Comparison of ENCODE assay signal across 8 mouse cellular contexts in the genomic region with DNA sequence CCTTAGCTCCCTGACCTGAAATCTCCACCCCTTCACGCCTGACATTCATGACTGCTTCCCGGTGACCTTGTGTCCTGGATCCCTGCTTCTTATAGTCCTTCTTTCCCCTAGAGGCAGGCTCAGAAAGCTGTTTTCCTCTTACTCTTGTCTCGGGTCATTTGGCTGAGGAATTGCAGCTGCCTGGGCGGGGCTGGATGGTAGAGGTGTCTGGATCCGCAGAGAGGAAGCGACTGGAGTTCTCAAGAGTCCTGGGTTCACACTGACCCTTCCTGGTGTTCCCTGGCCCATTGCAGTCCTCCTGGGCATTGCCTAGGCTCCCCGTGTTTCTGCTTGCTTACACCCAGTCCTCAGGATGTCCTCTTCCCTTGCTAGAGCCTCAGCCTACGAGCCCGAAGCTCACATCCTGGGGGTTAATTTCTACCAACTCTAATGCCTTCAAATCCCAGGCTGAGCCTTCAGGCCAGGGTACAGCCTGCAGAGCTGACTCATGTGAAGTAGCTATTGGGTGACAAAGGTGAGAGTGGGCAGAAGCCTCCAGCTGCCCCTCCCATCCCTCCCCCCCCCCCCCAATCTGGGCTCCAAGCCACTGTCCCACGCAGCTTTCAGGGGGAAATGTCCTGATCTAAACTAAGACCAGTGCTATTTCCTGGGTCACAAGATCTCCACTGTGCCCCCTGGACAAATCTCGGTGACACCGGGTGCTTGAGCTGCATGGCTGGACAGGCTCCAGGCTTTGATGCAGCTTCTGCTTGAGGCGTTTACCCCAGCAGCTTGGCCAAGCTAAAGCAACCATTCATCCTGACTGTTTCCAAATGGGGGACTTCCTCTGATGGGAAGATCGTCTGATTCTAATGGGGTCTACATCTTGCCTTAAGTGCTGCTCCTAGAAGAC. TPM values are rescaled to one million over a fixed set of nuclear protein-coding genes. Genes with fewer than 3 reads are reported as not detected.
DNase-seq lines count a peak whose midpoint lies in the region; ATAC-seq and TF ChIP-seq lines count a peak whose summit lies in the region.

No protein-coding gene starts in this region.

- H3K27ac ChIP-seq in layer of hippocampus, adult 2 months, result peak overlapping the region; percentile 75
- peak overlapping the region; percentile 82 for H3K27ac ChIP-seq in brown adipose tissue, adult 24 weeks (replicated peaks; ENCODE audit: low read depth, low read length)
- H3K27ac ChIP-seq in heart, embryonic 12.5 days (ENCODE audit: poor library complexity, severe bottlenecking), result peak overlapping the region; percentile 31; the same call in 1 of the 2 replicates
- peak overlapping the region; percentile 96 for H3K27ac ChIP-seq in kidney, embryonic 16.5 days (ENCODE audit: low read length)
- H3K27ac ChIP-seq in midbrain, embryonic 10.5 days (replicated peaks), result peak overlapping the region; percentile 50; the same call in 1 of the 2 replicates

- no peaks in the 10 kb centered on the region for H3K27me3 ChIP-seq in heart, embryonic 12.5 days (replicated peaks)
- no peaks in the 10 kb centered on the region for H3K27me3 ChIP-seq in kidney, embryonic 16.5 days (ENCODE audit: insufficient read depth, low read length)
- peaks cover 13% of the 10 kb centered on the region for H3K27me3 ChIP-seq in midbrain, embryonic 10.5 days (ENCODE audit: low read depth, poor library complexity, severe bottlenecking)

- no peaks in the 10 kb centered on the region for H3K9me3 ChIP-seq in heart, embryonic 12.5 days (replicated peaks)
- no peaks in the 10 kb centered on the region for H3K9me3 ChIP-seq in kidney, embryonic 16.5 days (ENCODE audit: low read length)
- no peaks in the 10 kb centered on the region for H3K9me3 ChIP-seq in midbrain, embryonic 10.5 days (replicated peaks)

- peak overlapping the region; percentile 51 for H3K4me3 ChIP-seq in layer of hippocampus, adult 2 months
- H3K4me3 ChIP-seq in brown adipose tissue, adult 24 weeks (ENCODE audit: insufficient read depth, low read depth, low read length), result peak overlapping the region; percentile 54
- peak overlapping the region; percentile 47 for H3K4me3 ChIP-seq in heart, embryonic 12.5 days
- H3K4me3 ChIP-seq in kidney, embryonic 16.5 days (ENCODE audit: low read length), result peak overlapping the region; percentile 46
- H3K4me3 ChIP-seq in midbrain, embryonic 10.5 days, result peak overlapping the region; percentile 48

- no peak; the same call in 1 of the 2 replicates for TF ChIP-seq CTCF in layer of hippocampus, adult 2 months (conservative IDR thresholded peaks at IDR 0.05)

- H3K36me3 ChIP-seq in heart, embryonic 12.5 days, result no peaks in the 10 kb centered on the region
- H3K36me3 ChIP-seq in kidney, embryonic 16.5 days (ENCODE audit: insufficient read depth, low read length), result no peaks in the 10 kb centered on the region
- H3K36me3 ChIP-seq in midbrain, embryonic 10.5 days, result no peaks in the 10 kb centered on the region

- H3K4me1 ChIP-seq in brown adipose tissue, adult 24 weeks (ENCODE audit: control insufficient read depth, insufficient read depth, insufficient read length, low read length), result peaks cover 30% of the 10 kb centered on the region
- peaks cover 45% of the 10 kb centered on the region for H3K4me1 ChIP-seq in heart, embryonic 12.5 days (replicated peaks)
- peaks cover 61% of the 10 kb centered on the region for H3K4me1 ChIP-seq in kidney, embryonic 16.5 days (ENCODE audit: insufficient read depth, low read length)
- peaks cover 41% of the 10 kb centered on the region for H3K4me1 ChIP-seq in midbrain, embryonic 10.5 days

- H3K4me2 ChIP-seq in heart, embryonic 12.5 days, result peak overlapping the region; percentile 73
- peak overlapping the region; percentile 77 for H3K4me2 ChIP-seq in kidney, embryonic 16.5 days (replicated peaks; ENCODE audit: low read depth, low read length)

- no peak for DNase-seq in layer of hippocampus, adult 2 months (ENCODE audit: low spot score in 2 of 2)
- DNase-seq in layer of hippocampus, postnatal 14 days (ENCODE audit: low spot score in 2 of 2), result no peak
- DNase-seq in midbrain, embryonic 10.5 days (ENCODE audit: low spot score), result no peak
- DNase-seq in layer of hippocampus, postnatal 36 days, result no peak
- DNase-seq in ovary, adult 18-20 months (ENCODE audit: low spot score), result no peak

- no peak; the same call in 1 of the 2 replicates for ATAC-seq in heart, embryonic 12.5 days (ENCODE audit: insufficient number of reproducible peaks, low FRiP score)
- ATAC-seq in kidney, embryonic 16.5 days (ENCODE audit: low FRiP score, low TSS enrichment), result peak; percentile 57

- H3K9ac ChIP-seq in heart, embryonic 12.5 days, result peak overlapping the region; percentile 27; the same call in 1 of the 2 replicates
- peak overlapping the region; percentile 64 for H3K9ac ChIP-seq in kidney, embryonic 16.5 days (replicated peaks; ENCODE audit: low read length)

- WGBS in heart, embryonic 12.5 days, result 13% methylated on average over 14 of the region's 14 CpGs
- WGBS in kidney, embryonic 16.5 days, result 3% methylated on average over 14 of the region's 14 CpGs
- WGBS in midbrain, embryonic 10.5 days, result 23% methylated on average over 14 of the region's 14 CpGs

RNA-seq across cellular contexts. Expression of a gene that starts 36.1 kb away (rescaled TPM):
- 10 to 100 TPM; 20.8 to 22.0 TPM for total RNA-seq in layer of hippocampus, adult 2 months (2021)
- 10 to 100 TPM; 71.6 to 74.2 TPM for total RNA-seq in layer of hippocampus, postnatal 14 days (2021)
- 185 and 208 TPM in 2 replicates for polyA plus RNA-seq in brown adipose tissue, adult 24 weeks (2012; ENCODE audit: insufficient read depth, insufficient read length, missing spikeins)
- polyA plus RNA-seq in heart, embryonic 12.5 days (2016; fragmentation: Nextera tagmentation; extraction: Ambion mirVana), result 89.3 and 89.4 TPM in 2 replicates
- polyA plus RNA-seq in kidney, embryonic 16.5 days (2015; fragmentation: Nextera tagmentation; extraction: Ambion mirVana), result 44.0 and 48.7 TPM in 2 replicates
- polyA plus RNA-seq in midbrain, embryonic 10.5 days (2016; fragmentation: Nextera tagmentation; extraction: Ambion mirVana), result 32.8 and 44.3 TPM in 2 replicates
- total RNA-seq in layer of hippocampus, postnatal 36 days (2021), result 10 to 100 TPM; 24.1 to 29.1 TPM

Comparison
In these comparisons a context has a peak if more than half of its experiments do, and no peak if none do; other contexts are left out.
1. H3K27ac ChIP-seq: peak in every context shown above with its lines; median percentile 96 in kidney, embryonic 16.5 days; 82 in brown adipose tissue, adult 24 weeks; 75 in layer of hippocampus, adult 2 months; 50 in midbrain, embryonic 10.5 days; 31 in heart, embryonic 12.5 days.